Mouse (Mus musculus) kidney, adult 9 months (tissue): ENCODE results near the gene Cnot3.
A peak's percentile ranks its signal among the peaks of the same experiment; 100 is the strongest.
"Not testable (repeated sequence)": the region's sequence is repeated elsewhere in the genome, so short reads cannot be mapped to it uniquely, and the experiment has no call there.

Experiments
- DNase-seq: peaks from one replicate; pipeline ENCODE4 v3.0.0; 2022

The Cnot3 gene

DNA sequence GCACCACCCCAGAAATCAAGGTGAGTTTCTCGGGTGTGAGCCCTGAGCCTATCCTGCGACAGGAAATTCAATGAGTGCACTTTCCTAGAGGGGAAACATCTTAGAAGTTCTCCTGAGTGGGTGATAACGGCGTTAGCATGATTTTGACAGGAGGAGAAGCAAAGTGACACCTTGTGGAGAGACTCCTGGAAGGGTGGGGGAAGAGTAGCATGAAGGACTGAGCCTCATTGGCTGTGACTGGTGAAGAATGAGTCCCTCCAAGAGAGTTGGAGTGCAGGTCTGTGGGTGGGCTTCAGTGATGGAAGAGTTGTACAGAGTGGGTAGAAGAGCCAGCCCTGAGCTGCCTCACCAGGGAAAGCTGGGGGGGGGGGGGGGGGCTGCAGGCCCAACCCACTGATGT lies 11.9 kb downstream of the Cnot3 start:
- DNase-seq: no peak

- no peak for DNase-seq
These were observed 13.5 kb downstream of the Cnot3 start for GRCm38 (mm10) chr7:3658578-3658977.

- DNase-seq: peak; percentile 75
These were observed 19.6 kb downstream of the Cnot3 start for GRCm38 (mm10) chr7:3664524-3665214.

- DNase-seq: peak; percentile 99
These were observed 20.4 kb downstream of the Cnot3 start, which contains the start of gene Leng1 for GRCm38 (mm10) chr7:3665215-3666114. Gene Leng1, minus strand, starts transcription at chr7:3665840.

DNA sequence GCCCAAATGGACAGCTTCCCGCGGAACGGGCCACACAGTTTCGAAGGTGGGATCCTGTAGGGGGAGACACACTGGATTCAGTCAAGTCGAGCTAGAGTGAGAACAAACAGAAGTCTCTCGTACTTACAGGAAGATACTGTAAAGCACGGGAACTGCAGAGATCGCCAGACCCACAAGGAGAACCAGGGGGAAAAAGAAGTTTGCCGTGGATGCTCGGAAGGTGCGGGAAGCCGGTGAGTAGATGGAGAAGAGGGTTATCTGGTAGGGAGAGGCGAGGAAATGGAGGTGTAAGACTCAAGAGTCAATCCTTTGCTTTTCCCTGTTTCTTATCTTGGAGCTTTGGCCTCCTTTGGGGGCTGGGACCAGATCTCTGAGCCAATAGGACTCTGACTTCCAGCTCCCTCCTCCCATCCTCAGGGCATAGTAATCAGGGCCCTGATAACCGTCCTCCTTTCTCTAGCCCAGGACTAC lies 21.9 kb downstream of the Cnot3 start:
- no peak for DNase-seq

GRCm38 (mm10) chr7:3674507-3675227 lies 29.6 kb downstream of the Cnot3 start:
- DNase-seq: peak; percentile 84

GRCm38 (mm10) chr7:3675228-3675548 lies 30.1 kb downstream of the Cnot3 start:
- no peak for DNase-seq

DNA sequence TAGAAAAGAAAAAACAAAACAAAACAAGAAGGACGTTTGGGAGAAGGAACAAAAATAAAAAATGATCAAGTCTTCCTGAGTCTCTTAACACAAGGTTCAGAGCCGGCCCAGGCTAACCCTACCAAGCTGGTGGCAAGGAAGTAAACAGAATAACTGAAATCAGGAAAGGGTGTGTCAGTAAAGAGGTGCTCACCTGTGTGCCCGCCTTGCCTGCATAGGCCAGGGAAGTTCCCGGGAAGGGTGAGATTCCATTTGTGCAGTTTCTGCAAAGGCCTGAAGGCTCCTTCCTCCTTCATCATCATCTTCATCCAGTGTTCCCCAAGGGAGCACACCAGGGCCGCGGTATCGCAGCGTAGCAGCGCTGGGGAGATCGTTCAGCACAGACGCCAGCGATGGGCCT lies 31.3 kb downstream of the Cnot3 start:
- DNase-seq: no peak

- peak; percentile 66 for DNase-seq
These were observed 32.3 kb downstream of the Cnot3 start, which contains the start of gene Tmc4 for GRCm38 (mm10) chr7:3677342-3677741. Gene Tmc4, minus strand, starts transcription at chr7:3677553.

- no peak for DNase-seq
These were observed 39.0 kb downstream of the Cnot3 start for GRCm38 (mm10) chr7:3683908-3684550.

GRCm38 (mm10) chr7:3684698-3685097 lies 39.6 kb downstream of the Cnot3 start:
- no peak for DNase-seq

DNA sequence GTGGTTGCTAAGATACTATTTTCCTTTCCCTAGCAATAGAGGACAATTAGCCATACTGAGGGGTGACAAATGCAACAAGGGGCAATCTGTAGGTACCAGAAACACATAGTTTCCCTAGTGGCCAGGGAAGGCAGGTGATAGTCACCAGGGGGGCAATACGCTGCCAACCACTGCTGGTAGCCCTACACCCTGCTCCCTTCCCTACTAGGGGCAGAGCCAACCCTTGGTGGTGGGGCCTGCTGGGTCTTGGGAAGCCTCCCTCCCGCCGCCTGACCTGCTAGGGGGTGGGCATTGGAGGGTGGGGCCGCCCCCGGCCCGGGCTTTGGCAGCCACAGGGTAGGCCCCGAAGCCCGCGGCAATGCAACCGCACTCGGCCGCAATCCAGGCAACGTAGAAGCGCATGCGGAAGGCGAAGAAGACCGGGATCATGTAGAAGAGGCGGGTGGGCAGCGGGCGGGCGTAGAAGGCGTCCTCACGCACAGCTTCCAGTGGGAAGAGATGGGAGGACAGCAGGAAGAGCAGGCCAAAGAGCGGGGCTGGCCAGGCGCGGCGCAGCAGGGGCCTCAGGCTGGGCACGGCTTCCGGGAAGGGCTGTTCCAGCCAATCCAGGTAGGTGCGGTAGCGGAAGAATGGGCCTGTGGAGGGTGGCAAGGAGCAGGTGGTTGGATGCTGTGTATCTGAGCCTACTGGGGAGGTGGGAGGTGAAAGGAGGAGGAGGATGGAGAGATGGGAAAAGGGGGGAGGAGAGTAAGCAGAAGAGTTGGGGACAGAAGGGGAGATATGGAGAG lies 40.5 kb downstream of the Cnot3 start:
- no peak for DNase-seq

DNA sequence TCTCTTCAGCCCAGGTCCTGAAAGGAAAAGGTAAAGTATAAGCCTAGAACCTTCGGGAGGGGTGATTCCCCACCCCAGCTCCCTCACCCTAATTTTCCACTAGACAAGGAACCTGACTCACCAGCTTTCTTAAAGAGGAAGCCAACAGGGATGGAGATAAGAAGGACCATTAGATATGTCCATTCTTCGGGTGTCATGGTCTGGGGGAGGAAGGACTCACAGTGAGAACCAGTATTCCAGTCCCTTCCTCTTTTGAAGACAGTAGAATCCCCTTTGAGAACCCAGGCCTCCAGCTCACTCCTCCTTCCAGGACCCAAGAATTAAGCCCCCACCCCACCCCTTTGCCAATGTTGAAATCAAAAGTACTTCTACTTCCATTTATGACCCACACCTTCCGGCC lies 46.9 kb downstream of the Cnot3 start:
- DNase-seq: no peak

DNA sequence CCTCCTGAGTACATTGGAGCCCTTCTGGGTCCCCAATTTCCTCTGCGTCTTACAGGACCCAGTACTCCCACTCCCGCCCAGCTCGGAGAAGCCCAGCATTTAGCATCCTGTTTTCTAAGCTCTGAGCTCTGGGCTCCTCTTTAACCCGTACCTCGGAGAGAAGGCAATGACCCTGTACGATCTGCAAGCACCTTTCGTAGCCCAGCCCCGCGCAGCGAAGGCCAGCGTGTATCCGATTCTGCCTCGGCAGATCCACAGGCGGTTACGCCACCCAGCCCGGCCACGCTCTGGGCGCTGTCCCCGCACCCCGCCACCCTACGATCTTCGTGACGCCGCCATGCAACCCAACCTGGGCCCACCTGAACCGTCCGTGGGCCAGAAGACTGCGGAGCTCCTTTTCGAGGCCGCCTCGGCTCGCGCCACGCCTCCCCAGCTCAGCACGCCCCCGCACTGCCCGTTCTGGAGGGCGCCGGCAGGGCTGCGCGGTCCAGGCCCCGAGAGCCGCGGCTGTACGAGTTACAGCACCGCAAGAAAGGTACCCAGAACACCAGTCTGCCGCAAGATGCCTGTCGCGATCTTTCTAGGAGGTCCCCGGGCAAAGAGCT lies 47.4 kb downstream of the Cnot3 start, which contains the start of gene Tsen34:
Tsen34 (plus strand) TSS at position 482 of the 605 bp plus-strand sequence.
- DNase-seq: no peak

GRCm38 (mm10) chr7:3692987-3693808 lies 48.1 kb downstream of the Cnot3 start, which contains the start of gene Mboat7:
Gene Mboat7, minus strand, starts transcription at chr7:3693523.
- peak; percentile 99 for DNase-seq

- no peak for DNase-seq
These were observed 48.7 kb downstream of the Cnot3 start for GRCm38 (mm10) chr7:3693809-3694075.

DNA sequence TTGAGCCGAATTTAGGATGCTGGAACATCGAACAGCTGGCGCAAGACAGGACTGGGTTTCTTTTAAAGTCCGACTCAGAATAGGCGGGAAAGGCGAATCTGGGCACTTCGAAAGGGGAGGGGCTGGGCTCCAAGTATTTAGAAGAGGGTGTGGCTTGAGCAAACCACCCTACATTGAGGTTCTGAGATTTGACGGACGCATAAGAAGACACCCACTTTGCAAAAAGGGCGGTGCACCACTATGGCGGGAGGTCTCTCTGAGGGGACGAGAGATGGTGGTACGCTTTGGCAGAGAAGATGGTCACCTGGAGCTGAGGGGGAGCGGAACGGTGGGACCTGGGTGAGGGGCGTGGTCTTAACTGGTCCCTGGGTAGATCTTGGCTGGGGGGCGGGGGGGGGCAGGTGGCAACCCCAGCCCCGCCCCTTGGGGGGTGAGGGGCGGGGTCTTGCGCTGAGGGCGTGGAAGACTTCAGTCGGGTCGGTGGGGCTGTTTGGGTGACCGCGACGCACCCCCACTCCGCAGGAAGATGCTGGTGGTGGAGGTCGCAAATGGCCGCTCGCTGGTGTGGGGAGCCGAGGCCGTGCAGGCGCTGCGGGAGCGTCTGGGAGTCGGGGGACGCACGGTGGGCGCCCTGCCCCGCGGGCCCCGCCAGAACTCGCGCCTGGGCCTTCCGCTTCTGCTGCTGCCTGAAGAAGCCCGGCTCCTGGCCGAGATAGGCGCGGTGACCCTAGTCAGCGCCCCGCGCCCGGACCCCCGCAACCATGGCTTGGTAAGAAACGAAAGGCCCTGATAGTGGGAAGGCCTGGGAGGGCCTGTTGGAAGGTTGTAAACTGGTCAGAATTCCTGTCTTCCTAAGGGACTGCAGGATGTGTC lies 49.2 kb downstream of the Cnot3 start:
- peak; percentile 91 for DNase-seq

GRCm38 (mm10) chr7:3694949-3695305 lies 49.9 kb downstream of the Cnot3 start:
- DNase-seq: not testable (repeated sequence)

GRCm38 (mm10) chr7:3698471-3698870 lies 53.4 kb downstream of the Cnot3 start:
- no peak for DNase-seq
